Mouse (Mus musculus): ENCODE data around the gene Tnfrsf8.

DNA sequence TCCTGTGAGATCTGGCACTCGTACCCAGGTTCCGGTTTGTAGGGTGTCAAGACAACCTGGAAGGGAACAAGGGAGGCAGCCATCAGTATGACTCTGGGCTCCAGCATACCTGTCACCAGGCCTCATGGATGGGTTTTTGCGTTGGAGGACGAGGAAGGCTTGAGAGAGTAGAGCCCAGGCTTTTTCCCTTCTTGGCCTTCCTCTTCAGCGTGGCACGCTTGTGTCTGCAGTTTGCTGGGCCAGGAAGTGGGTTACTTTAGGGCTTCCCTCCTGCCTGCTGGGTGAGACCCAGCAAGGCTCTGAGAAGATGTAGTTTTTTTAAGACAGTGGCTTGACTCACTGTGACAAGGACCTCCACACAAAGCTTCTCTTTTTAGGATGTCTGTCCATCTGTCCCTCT lies 85.9 kb downstream of the Tnfrsf8 start:
- TF ChIP-seq CTCF (IDR thresholded peaks at IDR 0.05; ENCODE audit: control insufficient read depth, insufficient read depth, insufficient replicate concordance, low read depth, low read length), result no peak
- no peak for TF ChIP-seq POLR2A (IDR thresholded peaks at IDR 0.05; ENCODE audit: control insufficient read depth, low read depth, low read length)
